Mouse (Mus musculus) liver, embryonic 12.5 days (tissue): Measurements from ENCODE around the gene Prm1. TPM values are rescaled to one million over a fixed set of nuclear protein-coding genes. Genes with fewer than 3 reads are reported as not detected.
A peak's percentile ranks its signal among the peaks of the same experiment; 100 is the strongest.
"Not testable (repeated sequence)": the region's sequence is repeated elsewhere in the genome, so short reads cannot be mapped to it uniquely, and the experiment has no call there.

Experiments used
- ATAC-seq: fragments of 200-750 bp; cut with Nextera tagmentation; 2 replicates; pipeline ENCODE4 v1.8.0; 2017; ENCODE audit warnings: moderate number of reproducible peaks, mild to moderate bottlenecking, moderate library complexity
- H3K27ac ChIP-seq: fragments of 300-500 bp; sonication (generic); 2 replicates; pipeline ENCODE4 v1.5.1; 2016; ENCODE audit warnings: mild to moderate bottlenecking
- H3K27me3 ChIP-seq: fragments of 300-500 bp; sonication (generic); replicated peaks from 2 replicates; pipeline ENCODE4 v1.6.1; 2016; ENCODE audit warnings: mild to moderate bottlenecking, moderate library complexity
- H3K36me3 ChIP-seq: fragments of 300-500 bp; sonication (generic); 2 replicates; pipeline ENCODE4 v1.6.1; 2016; ENCODE audit warnings: mild to moderate bottlenecking, moderate library complexity
- H3K4me1 ChIP-seq: fragments of 300-500 bp; sonication (generic); 2 replicates; pipeline ENCODE4 v1.6.1; 2016
- H3K4me2 ChIP-seq: fragments of 300-500 bp; sonication (generic); 2 replicates; pipeline ENCODE4 v1.6.1; 2016; ENCODE audit warnings: mild to moderate bottlenecking, moderate library complexity
- H3K4me3 ChIP-seq: fragments of 300-500 bp; sonication (generic); 2 replicates; pipeline ENCODE4 v1.5.1; 2016; ENCODE audit warnings: mild to moderate bottlenecking, moderate library complexity
- H3K9ac ChIP-seq: fragments of 300-500 bp; sonication (generic); 2 replicates; pipeline ENCODE4 v1.6.1; 2016; ENCODE audit warnings: mild to moderate bottlenecking, moderate library complexity
- H3K9me3 ChIP-seq: fragments of 300-500 bp; sonication (generic); replicated peaks from 2 replicates; pipeline ENCODE4 v1.6.1; 2016; ENCODE audit warnings: mild to moderate bottlenecking, moderate library complexity
- WGBS: fragments of 180-500 bp; shearing (Covaris S2); methylation state at CpG from one replicate; pipeline ENCODE4 v1.1.7; 2016; ENCODE audit not compliant: insufficient replicate concordance; 5-methylcytosine and 5-hydroxymethylcytosine counted together
- polyA plus RNA-seq: library from polyadenylated mRNA; unstranded; fragments of >200 nt; fragmentation: Nextera tagmentation; extraction: Ambion mirVana; gene quantifications from 2 replicates; pipeline ENCODE4 v1.2.1, GENCODE M21; 2016

Gene Prm1
- not detected in 2 replicates for polyA plus RNA-seq

DNA sequence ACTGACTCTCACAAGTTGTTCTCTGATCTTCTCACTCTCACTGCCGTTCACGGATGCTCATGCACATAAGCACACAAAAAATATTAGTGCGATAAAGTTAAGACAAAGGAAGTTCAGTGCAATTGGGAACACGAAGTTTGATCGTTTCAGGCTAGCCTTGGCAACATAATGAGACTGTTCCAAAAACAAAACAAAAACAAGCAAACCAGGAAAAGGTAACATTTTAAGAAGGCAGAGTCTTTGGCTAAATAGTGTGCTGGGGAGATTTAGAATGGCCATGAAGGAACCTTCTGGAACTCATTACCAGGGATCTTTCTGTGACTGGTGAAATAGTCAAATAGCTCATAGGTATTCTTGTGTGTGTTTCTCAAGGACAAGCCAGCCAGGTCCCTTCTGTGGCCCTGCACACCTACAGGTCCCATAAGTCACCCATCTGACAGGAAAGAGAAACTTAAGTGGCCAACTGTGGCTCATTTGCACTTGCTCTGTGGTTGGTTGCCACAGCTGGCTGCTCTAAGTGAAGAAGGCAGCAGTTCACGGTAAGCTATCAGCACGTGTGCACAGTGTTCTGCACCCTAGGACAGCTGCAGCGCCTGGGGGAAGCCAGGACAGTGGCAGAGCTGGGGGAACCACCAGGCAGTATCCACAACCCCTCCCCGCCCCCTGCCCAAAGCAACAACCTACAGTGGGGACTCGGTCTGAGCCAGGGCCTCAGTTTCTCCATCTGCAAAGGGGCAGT lies at the start of gene Prm1:
Prm1 (minus strand) TSS at position 51 of the 739 bp plus-strand sequence.
- H3K36me3 ChIP-seq: no peaks in the 10 kb centered on the region
- ATAC-seq: no peak
- no peaks in the 10 kb centered on the region for H3K9me3 ChIP-seq
- H3K4me3 ChIP-seq: no peak within 1 kb of the TSS
- H3K9ac ChIP-seq: no peak within 1 kb of the TSS
- H3K27me3 ChIP-seq: peaks cover 47% of the 10 kb centered on the region
- no peak within 1 kb of the TSS for H3K27ac ChIP-seq
- WGBS: 61% methylated on average over 10 of the region's 10 CpGs
- H3K4me2 ChIP-seq: no peak within 1 kb of the TSS
- H3K4me1 ChIP-seq: no peaks in the 10 kb centered on the region

DNA sequence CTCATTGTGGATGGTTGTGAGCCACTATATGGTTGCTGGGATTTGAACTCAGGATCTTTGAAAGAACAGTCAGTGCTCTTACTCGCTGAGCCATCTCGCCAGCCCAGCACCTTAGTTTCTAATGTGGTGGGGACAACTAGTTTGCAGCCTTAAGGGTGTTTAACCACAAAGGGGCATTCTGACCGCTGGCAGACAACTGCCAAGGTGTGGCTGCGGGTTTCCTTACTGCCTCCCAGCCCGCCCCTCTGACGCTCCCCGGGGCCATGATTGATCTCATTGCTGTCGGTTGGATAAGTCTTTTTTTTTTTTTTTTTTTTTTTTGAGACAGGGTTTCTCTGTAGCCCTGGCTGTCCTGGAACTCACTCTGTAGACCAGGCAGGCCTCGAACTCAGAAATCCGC lies 46.6 kb upstream of the Prm1 start:
- H3K36me3 ChIP-seq, ATAC-seq, H3K4me2 ChIP-seq, H3K4me1 ChIP-seq, H3K4me3 ChIP-seq, H3K9me3 ChIP-seq, H3K9ac ChIP-seq, H3K27me3 ChIP-seq, H3K27ac ChIP-seq: not testable (repeated sequence)
- WGBS: 79% methylated on average over 10 of the region's 10 CpGs

DNA sequence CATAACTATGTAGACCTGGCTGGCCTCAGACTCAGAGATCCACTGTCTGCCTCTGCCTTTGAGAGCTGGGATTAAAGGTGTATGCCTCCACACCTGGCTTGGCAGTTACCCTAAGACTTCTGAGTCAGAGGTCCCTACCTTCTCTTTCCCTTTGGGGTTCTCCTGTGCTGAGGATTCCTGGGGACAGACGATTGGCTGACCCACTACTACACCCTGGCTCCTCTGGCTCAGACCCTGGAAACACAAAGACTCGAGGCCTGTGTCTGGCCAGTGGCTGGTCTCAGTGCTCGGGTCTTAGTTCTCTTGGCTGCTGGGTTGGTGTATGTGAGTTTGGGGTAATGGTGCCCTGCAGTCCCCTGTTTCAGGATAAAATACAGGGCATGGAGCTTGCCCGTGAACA lies 45.3 kb upstream of the Prm1 start:
- H3K36me3 ChIP-seq: no peaks in the 10 kb centered on the region
- H3K9me3 ChIP-seq: no peaks in the 10 kb centered on the region
- H3K27ac ChIP-seq: no peak overlapping the region
- no peaks in the 10 kb centered on the region for H3K4me1 ChIP-seq
- H3K9ac ChIP-seq: no peak overlapping the region
- WGBS: 59% methylated on average over 4 of the region's 4 CpGs
- H3K27me3 ChIP-seq: peaks cover 2% of the 10 kb centered on the region; the same call in 1 of the 2 replicates
- no peak overlapping the region for H3K4me3 ChIP-seq
- ATAC-seq: no peak
- H3K4me2 ChIP-seq: no peak overlapping the region

DNA sequence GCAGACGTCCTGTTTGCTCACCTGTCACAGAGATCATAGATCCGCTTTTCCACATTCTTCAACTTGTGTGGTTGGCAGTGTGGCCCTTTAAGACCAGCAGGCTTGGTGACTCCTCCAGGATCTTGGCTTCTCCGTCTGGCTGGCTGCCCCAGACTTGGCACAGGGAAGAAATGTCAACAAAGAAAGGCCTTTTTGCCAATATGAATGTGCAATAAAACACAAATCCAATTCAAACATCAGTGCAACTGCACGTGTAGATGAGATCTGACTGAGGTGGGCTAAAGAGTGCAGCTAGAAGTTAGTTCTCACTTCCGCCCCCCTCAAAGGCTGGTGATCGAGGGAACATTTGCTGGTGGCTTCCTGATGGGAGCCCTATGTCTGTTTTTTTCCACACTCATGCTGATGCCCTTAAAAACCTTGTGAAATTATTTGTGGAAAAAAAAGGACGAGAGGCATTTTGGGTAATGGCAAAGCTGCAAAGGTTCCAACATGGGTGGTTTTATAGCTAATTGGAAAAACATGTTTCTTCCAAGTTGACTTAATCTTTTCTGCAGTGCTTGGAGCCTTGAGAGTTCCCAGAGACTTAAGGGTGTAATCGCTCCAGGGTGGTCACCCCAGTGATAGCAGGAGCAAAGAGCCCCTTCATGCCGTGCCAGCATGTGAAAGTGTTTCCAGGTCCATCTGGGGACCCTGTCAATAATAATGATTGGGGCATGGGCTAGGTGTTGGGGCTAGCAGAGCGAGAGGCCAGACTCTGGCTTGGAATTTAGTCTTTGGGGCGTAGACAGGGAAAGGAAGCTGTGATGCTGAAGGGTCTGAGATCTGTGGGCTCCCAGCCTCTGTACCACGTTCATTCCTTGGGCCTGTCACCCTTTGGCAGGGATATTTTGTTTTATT lies 44.6 kb upstream of the Prm1 start:
- peaks cover 8% of the 10 kb centered on the region for H3K27me3 ChIP-seq
- H3K9me3 ChIP-seq: no peaks in the 10 kb centered on the region
- WGBS: 60% methylated on average over 12 of the region's 12 CpGs
- H3K4me2 ChIP-seq: no peak overlapping the region
- no peak overlapping the region for H3K27ac ChIP-seq
- H3K9ac ChIP-seq: no peak overlapping the region
- no peak for ATAC-seq
- no peaks in the 10 kb centered on the region for H3K36me3 ChIP-seq
- H3K4me3 ChIP-seq: no peak overlapping the region
- no peaks in the 10 kb centered on the region for H3K4me1 ChIP-seq

DNA sequence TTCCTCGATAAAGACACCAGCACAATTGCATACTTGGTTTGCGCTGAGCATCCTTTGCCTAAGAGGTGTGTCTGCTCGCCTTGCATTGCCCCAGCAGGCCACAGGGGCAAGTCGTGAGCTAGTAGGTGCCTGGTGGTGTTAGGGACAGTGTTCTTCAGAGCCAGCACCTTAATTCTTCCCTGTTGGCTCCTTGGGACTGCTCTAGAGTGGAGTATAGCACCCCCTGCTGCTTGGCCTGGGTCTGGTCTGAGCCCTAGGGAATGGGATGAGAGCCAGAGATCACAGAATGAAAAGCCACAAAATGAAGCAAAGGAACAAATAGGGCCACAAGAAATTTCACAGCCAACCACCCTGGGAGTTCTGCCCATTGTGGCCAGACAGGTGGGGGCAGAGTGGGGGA lies 40.9 kb upstream of the Prm1 start:
- Histone ChIP-seq H3K36me3 (no peaks in the 10 kb centered on the region), H3K4me1 (peaks cover 17% of the 10 kb centered on the region), H3K9me3 (no peaks in the 10 kb centered on the region), H3K4me3 (no peak overlapping the region), H3K27ac (no peak overlapping the region), H3K9ac (no peak overlapping the region), H3K27me3 (peaks cover 16% of the 10 kb centered on the region), H3K4me2 (no peak overlapping the region)
- 43% methylated on average over 4 of the region's 4 CpGs for WGBS
- peak; percentile 62; the same call in 1 of the 2 replicates for ATAC-seq

DNA sequence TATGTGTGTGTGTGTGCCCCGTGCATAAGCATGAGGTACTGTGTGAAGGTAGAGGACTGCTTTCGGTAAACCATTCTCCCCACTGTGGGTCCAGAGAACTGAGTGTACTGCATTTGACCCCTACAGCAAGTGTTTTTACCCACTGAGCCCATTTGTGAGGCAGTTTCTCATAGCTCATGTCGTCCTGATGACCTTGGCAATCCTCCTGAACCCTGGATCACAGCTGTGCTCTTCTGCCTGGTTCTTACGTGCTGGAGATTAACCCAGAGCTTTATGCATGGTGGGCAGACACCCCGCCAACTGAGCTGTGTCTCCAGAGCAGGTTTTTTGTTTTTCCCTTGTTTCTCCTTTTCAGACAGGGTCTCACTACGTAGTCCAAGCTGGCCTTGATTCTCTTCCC lies 40.3 kb upstream of the Prm1 start:
- Histone ChIP-seq H3K9me3 (no peaks in the 10 kb centered on the region), H3K27me3 (peaks cover 16% of the 10 kb centered on the region), H3K4me3 (no peak overlapping the region), H3K4me2 (no peak overlapping the region), H3K36me3 (0 out of 2 replicates have a peak, but pooled peaks cover 3% of the 10 kb centered on the region), H3K4me1 (peaks cover 17% of the 10 kb centered on the region), H3K9ac (no peak overlapping the region), H3K27ac (no peak overlapping the region)
- no peak for ATAC-seq
- 76% methylated on average over 6 of the region's 6 CpGs for WGBS

DNA sequence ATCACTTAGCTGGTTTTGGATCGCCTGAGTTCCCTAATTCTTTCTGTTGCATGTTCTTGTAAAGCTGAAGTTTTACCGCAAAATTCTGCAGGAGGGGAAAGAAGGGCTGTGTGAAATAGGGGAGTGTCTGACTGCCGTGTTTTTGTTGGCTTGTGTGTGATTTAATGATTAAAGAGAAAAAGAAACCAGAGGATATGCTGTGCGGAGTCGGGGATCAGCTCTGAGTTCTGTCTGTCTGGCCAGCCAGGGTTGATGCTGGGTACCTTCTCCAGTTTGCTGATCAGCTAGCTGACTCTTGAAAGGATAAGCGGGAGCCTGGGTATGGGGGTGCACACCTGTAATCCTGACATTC lies 38.7 kb upstream of the Prm1 start:
- ATAC-seq: no peak
- WGBS: 27% methylated on average over 6 of the region's 6 CpGs
- Histone ChIP-seq H3K36me3 (peaks cover 16% of the 10 kb centered on the region; the same call in 1 of the 2 replicates), H3K4me2 (peak overlapping the region; percentile 49), H3K27ac (no peak overlapping the region), H3K27me3 (peaks cover 16% of the 10 kb centered on the region), H3K9ac (no peak overlapping the region), H3K4me1 (peaks cover 17% of the 10 kb centered on the region), H3K4me3 (no peak overlapping the region), H3K9me3 (no peaks in the 10 kb centered on the region)

DNA sequence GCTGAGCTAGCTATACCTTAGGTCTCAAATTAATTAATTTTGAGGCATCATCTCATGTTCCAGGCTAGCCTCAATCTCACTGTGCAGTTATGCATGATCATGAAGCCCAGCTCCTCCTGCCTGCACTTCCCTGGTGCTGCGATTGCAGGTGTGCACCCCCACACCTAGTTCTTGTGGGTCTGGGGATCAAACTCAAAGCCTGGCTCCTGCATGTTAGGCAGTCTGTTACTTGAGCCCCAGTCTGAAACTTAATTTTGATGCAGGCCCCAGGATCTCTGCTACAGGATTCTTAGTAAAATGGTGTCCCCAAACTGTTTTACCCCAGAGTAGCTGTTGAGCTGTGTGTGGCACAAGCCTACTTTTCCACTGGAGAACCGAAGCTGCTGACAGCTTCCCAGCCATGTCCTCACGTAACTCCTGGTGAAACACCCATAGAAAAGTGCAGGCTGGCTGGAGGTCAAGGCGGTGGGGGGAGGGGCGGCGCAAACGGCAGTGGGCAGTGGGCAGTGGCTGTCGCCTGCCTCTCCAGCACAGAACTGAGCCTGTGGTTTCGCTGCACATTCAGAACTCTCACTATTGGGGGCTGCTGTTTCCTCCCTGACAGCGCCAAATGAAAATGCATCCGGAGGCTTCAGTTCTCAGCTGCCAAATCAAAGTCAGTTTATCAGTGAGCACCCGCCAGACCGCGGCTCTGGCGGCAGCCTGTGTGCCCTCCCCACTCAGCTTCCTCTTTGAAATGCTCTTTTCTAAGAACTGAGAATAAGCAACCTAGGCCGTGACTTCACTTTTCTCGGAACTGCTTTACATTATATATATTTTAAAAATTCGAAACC lies 38.1 kb upstream of the Prm1 start:
- WGBS: 6% methylated on average over 18 of the region's 18 CpGs
- Histone ChIP-seq H3K4me2 (peak overlapping the region; percentile 49), H3K4me1 (peaks cover 22% of the 10 kb centered on the region), H3K36me3 (peaks cover 16% of the 10 kb centered on the region; the same call in 1 of the 2 replicates), H3K27me3 (peaks cover 16% of the 10 kb centered on the region), H3K9me3 (no peaks in the 10 kb centered on the region), H3K27ac (no peak overlapping the region), H3K9ac (no peak overlapping the region), H3K4me3 (peak overlapping the region; percentile 5; the same call in 1 of the 2 replicates)
- ATAC-seq: no peak

DNA sequence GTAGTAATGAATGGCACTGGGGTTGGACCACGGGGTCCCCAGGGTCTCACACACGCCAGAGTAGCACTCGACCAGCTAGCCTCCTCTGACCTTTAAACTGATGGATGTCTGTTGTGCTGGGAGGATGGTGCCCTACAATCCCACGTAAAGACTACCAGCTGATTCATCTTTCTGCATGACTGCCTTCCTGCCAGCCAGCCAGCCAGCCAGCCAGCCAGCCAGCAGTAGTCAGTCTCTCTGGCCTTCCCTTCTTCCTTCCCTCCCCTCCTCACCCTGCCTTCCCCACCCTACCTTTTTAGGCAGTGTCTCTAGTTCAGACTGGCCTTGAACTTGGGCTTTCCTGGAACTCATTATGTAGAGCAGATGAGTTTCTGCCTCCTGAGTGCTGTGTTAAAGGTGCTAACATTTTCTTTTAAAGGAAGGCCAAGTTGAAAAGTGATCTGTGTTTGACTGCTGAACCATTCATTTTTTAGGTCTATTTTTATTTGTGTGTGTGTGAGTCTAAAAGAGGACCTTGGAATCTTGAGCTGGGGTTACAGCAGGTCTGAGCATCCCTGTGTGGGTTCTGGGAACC lies 36.7 kb upstream of the Prm1 start:
- Histone ChIP-seq H3K27ac (no peak overlapping the region), H3K27me3 (peaks cover 16% of the 10 kb centered on the region), H3K4me2 (no peak overlapping the region), H3K4me1 (peaks cover 35% of the 10 kb centered on the region), H3K36me3 (peaks cover 16% of the 10 kb centered on the region; the same call in 1 of the 2 replicates), H3K9ac (no peak overlapping the region), H3K9me3 (no peaks in the 10 kb centered on the region), H3K4me3 (no peak overlapping the region)
- no peak for ATAC-seq
- WGBS: 69% methylated on average over 4 of the region's 4 CpGs

DNA sequence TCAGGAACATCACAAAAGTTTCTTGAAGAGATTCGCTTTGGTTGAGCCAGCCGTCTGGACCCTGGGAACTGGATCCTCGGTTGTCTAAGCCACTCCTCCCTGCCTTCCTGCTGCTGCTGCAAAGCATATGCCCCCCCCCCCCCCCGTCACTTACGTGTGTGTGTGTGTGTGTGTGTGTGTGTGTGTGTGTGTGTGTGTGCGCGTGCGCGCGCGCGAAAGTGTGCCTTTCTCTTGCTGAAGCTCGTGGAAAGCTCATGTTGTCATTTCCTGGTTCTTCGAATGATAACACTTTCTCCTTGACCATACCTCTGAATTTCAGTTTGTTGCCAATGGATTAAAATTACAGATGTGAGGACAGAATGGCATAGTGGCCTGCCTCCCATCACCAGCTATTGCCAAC lies 34.4 kb upstream of the Prm1 start:
- no peak overlapping the region for H3K9ac ChIP-seq
- H3K4me3 ChIP-seq: no peak overlapping the region
- peaks cover 16% of the 10 kb centered on the region; the same call in 1 of the 2 replicates for H3K36me3 ChIP-seq
- peaks cover 6% of the 10 kb centered on the region; the same call in 1 of the 2 replicates for H3K27me3 ChIP-seq
- H3K4me1 ChIP-seq: peaks cover 55% of the 10 kb centered on the region
- H3K4me2 ChIP-seq: no peak overlapping the region
- H3K9me3 ChIP-seq: no peaks in the 10 kb centered on the region
- 82% methylated on average over 12 of the region's 14 CpGs for WGBS
- H3K27ac ChIP-seq: no peak overlapping the region
- ATAC-seq: no peak

DNA sequence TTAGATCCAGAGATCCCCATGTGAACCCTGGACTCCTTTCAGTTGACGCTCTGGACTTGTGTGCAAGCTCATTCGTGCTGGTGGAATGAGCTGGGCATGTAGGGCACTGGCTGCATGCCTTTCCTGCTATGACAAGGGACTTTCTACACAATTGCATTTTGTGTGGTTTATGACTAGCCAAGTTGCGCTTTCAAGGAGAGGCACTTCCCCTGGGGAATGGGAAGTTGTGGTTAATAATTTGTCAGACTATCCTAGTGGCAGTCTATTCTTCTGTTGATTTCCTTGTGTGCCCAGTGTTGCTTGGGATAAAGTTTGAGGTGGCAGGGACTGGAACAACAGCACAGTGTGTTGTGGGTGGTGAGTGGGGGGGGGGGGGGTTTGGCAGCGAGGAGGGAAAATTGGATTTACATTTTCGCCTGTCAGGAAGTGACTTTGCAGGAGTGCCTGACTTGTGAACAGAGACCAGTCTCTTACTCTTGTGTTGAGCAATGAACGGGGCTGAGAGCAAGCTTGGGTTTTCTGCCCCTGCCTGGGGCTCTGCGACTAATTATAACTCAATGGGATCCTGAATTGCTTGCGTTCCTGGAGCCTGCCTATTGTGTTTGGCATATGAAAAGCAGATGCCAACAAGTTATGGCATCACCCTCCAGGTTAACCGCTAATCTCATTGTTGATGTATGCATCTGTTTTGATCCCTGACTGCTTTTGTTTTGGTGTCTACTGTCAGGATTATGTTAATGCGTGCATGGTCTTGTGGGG lies 33.0 kb upstream of the Prm1 start:
- H3K9ac ChIP-seq: no peak overlapping the region
- H3K27me3 ChIP-seq: no peaks in the 10 kb centered on the region; the same call in 1 of the 2 replicates
- ATAC-seq: no peak
- no peaks in the 10 kb centered on the region for H3K9me3 ChIP-seq
- peaks cover 16% of the 10 kb centered on the region; the same call in 1 of the 2 replicates for H3K36me3 ChIP-seq
- no peak overlapping the region for H3K4me3 ChIP-seq
- peaks cover 55% of the 10 kb centered on the region for H3K4me1 ChIP-seq
- no peak overlapping the region for H3K27ac ChIP-seq
- peak overlapping the region; percentile 19; the same call in 1 of the 2 replicates for H3K4me2 ChIP-seq
- 40% methylated on average over 9 of the region's 10 CpGs for WGBS
